Mouse (Mus musculus): ENCODE results near the gene Strap. TPM values are rescaled to one million over a fixed set of nuclear protein-coding genes. Genes with fewer than 3 reads are reported as not detected.
"Not testable (repeated sequence)": the region's sequence is repeated elsewhere in the genome, so short reads cannot be mapped to it uniquely, and the experiment has no call there.

Gene Strap
- total and polyA plus RNA-seq, 3 experiments = 26.2 to 153 (median 117) TPM

GRCm38 (mm10) chr6:137704300-137704939 is 30.5 kb upstream of the Strap start:
- no peak for ATAC-seq (ENCODE audit: extremely low read depth, insufficient number of reproducible peaks, low FRiP score, poor library complexity, severe bottlenecking)
- Histone ChIP-seq H3K9me3 (replicated peaks) (peaks cover 43% of the 10 kb centered on the region), H3K4me1 (ENCODE audit: insufficient read depth, low read depth, low read length) (no peaks in the 10 kb centered on the region), H3K36me3 (replicated peaks) (no peaks in the 10 kb centered on the region), H3K4me3 (ENCODE audit: low read depth, low read length) (no peak overlapping the region), H3K27me3 (ENCODE audit: insufficient read depth, low read length) (no peaks in the 10 kb centered on the region)
- DNase-seq (ENCODE audit: low spot score) = no peak
- TF ChIP-seq TAL1 (conservative IDR thresholded peaks at IDR 0.05; ENCODE audit: low read depth, low read length) (no peak), CTCF (IDR thresholded peaks at IDR 0.05; ENCODE audit: low read depth, low read length) (no peak), GATA2 (IDR thresholded peaks at IDR 0.05; ENCODE audit: borderline replicate concordance, low read depth, low read length) (no peak), GATA1 (IDR thresholded peaks at IDR 0.05; ENCODE audit: borderline replicate concordance, low read length) (no peak), POLR2AphosphoS5 (IDR thresholded peaks at IDR 0.05; ENCODE audit: insufficient replicate concordance, low read depth, low read length) (no peak)

GRCm38 (mm10) chr6:137706209-137706608 is 28.7 kb upstream of the Strap start:
- Histone ChIP-seq H3K4me3 (ENCODE audit: low read depth, low read length) (no peak overlapping the region), H3K36me3 (replicated peaks) (no peaks in the 10 kb centered on the region), H3K27me3 (ENCODE audit: insufficient read depth, low read length) (no peaks in the 10 kb centered on the region), H3K9me3 (replicated peaks) (peaks cover 42% of the 10 kb centered on the region), H3K4me1 (ENCODE audit: insufficient read depth, low read depth, low read length) (no peaks in the 10 kb centered on the region)
- no peak for TF ChIP-seq CTCF (IDR thresholded peaks at IDR 0.05; ENCODE audit: low read depth, low read length)
- TF ChIP-seq GATA2 (IDR thresholded peaks at IDR 0.05; ENCODE audit: borderline replicate concordance, low read depth, low read length) = no peak
- TF ChIP-seq TAL1 (conservative IDR thresholded peaks at IDR 0.05; ENCODE audit: low read depth, low read length) = no peak
- TF ChIP-seq GATA1 (IDR thresholded peaks at IDR 0.05; ENCODE audit: borderline replicate concordance, low read length) = no peak
- TF ChIP-seq POLR2AphosphoS5 (IDR thresholded peaks at IDR 0.05; ENCODE audit: insufficient replicate concordance, low read depth, low read length) = no peak
- no peak for DNase-seq (ENCODE audit: low spot score)
- ATAC-seq (ENCODE audit: extremely low read depth, insufficient number of reproducible peaks, low FRiP score, poor library complexity, severe bottlenecking) = no peak

GRCm38 (mm10) chr6:137708726-137709405 is 26.0 kb upstream of the Strap start:
- H3K9me3 ChIP-seq (replicated peaks) = peaks cover 36% of the 10 kb centered on the region
- not testable (repeated sequence) for H3K36me3 ChIP-seq (replicated peaks); H3K4me1 ChIP-seq (ENCODE audit: insufficient read depth, low read depth, low read length); ATAC-seq (ENCODE audit: extremely low read depth, insufficient number of reproducible peaks, low FRiP score, poor library complexity, severe bottlenecking); H3K27me3 ChIP-seq (ENCODE audit: insufficient read depth, low read length); H3K4me3 ChIP-seq (ENCODE audit: low read depth, low read length); DNase-seq (ENCODE audit: low spot score)

- no peak for DNase-seq (ENCODE audit: low spot score)
- TF ChIP-seq GATA1 (IDR thresholded peaks at IDR 0.05; ENCODE audit: borderline replicate concordance, low read length) = no peak
- no peak for TF ChIP-seq POLR2AphosphoS5 (IDR thresholded peaks at IDR 0.05; ENCODE audit: insufficient replicate concordance, low read depth, low read length)
- no peak for TF ChIP-seq TAL1 (conservative IDR thresholded peaks at IDR 0.05; ENCODE audit: low read depth, low read length)
- no peak for TF ChIP-seq CTCF (IDR thresholded peaks at IDR 0.05; ENCODE audit: low read depth, low read length)
- no peak for TF ChIP-seq GATA2 (IDR thresholded peaks at IDR 0.05; ENCODE audit: borderline replicate concordance, low read depth, low read length)
- Histone ChIP-seq H3K4me3 (ENCODE audit: low read depth, low read length) (no peak overlapping the region), H3K4me1 (ENCODE audit: insufficient read depth, low read depth, low read length) (no peaks in the 10 kb centered on the region), H3K9me3 (replicated peaks) (peaks cover 24% of the 10 kb centered on the region), H3K36me3 (replicated peaks) (no peaks in the 10 kb centered on the region), H3K27me3 (ENCODE audit: insufficient read depth, low read length) (no peaks in the 10 kb centered on the region)
- ATAC-seq (ENCODE audit: extremely low read depth, insufficient number of reproducible peaks, low FRiP score, poor library complexity, severe bottlenecking) = no peak
Measured at GRCm38 (mm10) chr6:137710179-137711037, 24.5 kb upstream of the Strap start.

GRCm38 (mm10) chr6:137712654-137713309 is 22.1 kb upstream of the Strap start:
- no peak overlapping the region for H3K4me3 ChIP-seq (ENCODE audit: low read depth, low read length)
- no peaks in the 10 kb centered on the region for H3K4me1 ChIP-seq (ENCODE audit: insufficient read depth, low read depth, low read length)
- peaks cover 9% of the 10 kb centered on the region for H3K9me3 ChIP-seq (replicated peaks)
- H3K36me3 ChIP-seq (replicated peaks) = no peaks in the 10 kb centered on the region
- DNase-seq (ENCODE audit: low spot score) (no peak), ATAC-seq (ENCODE audit: extremely low read depth, insufficient number of reproducible peaks, low FRiP score, poor library complexity, severe bottlenecking) (no peak)
- no peaks in the 10 kb centered on the region for H3K27me3 ChIP-seq (ENCODE audit: insufficient read depth, low read length)
- TF ChIP-seq GATA1 (IDR thresholded peaks at IDR 0.05; ENCODE audit: borderline replicate concordance, low read length) (no peak), CTCF (IDR thresholded peaks at IDR 0.05; ENCODE audit: low read depth, low read length) (no peak), GATA2 (IDR thresholded peaks at IDR 0.05; ENCODE audit: borderline replicate concordance, low read depth, low read length) (no peak), POLR2AphosphoS5 (IDR thresholded peaks at IDR 0.05; ENCODE audit: insufficient replicate concordance, low read depth, low read length) (no peak), TAL1 (conservative IDR thresholded peaks at IDR 0.05; ENCODE audit: low read depth, low read length) (no peak)

GRCm38 (mm10) chr6:137713310-137713664 is 21.6 kb upstream of the Strap start:
- ATAC-seq (ENCODE audit: extremely low read depth, insufficient number of reproducible peaks, low FRiP score, poor library complexity, severe bottlenecking) (no peak), DNase-seq (ENCODE audit: low spot score) (no peak)
- no peaks in the 10 kb centered on the region for H3K27me3 ChIP-seq (ENCODE audit: insufficient read depth, low read length)
- H3K4me1 ChIP-seq (ENCODE audit: insufficient read depth, low read depth, low read length) = no peaks in the 10 kb centered on the region
- H3K9me3 ChIP-seq (replicated peaks) = peaks cover 6% of the 10 kb centered on the region
- no peak overlapping the region for H3K4me3 ChIP-seq (ENCODE audit: low read depth, low read length)
- H3K36me3 ChIP-seq (replicated peaks) = no peaks in the 10 kb centered on the region
- TF ChIP-seq GATA2 (IDR thresholded peaks at IDR 0.05; ENCODE audit: borderline replicate concordance, low read depth, low read length) (no peak), POLR2AphosphoS5 (IDR thresholded peaks at IDR 0.05; ENCODE audit: insufficient replicate concordance, low read depth, low read length) (no peak), TAL1 (conservative IDR thresholded peaks at IDR 0.05; ENCODE audit: low read depth, low read length) (no peak), CTCF (IDR thresholded peaks at IDR 0.05; ENCODE audit: low read depth, low read length) (no peak), GATA1 (IDR thresholded peaks at IDR 0.05; ENCODE audit: borderline replicate concordance, low read length) (no peak)
